Mouse (Mus musculus): ENCODE data around the gene Kcnrg. TPM values are rescaled to one million over a fixed set of nuclear protein-coding genes. Genes with fewer than 3 reads are reported as not detected.
"Not testable (repeated sequence)": the region's sequence is repeated elsewhere in the genome, so short reads cannot be mapped to it uniquely, and the experiment has no call there.

Gene Kcnrg
- not detected in 2 replicates for polyA plus RNA-seq (2012; rRNA removed)

GRCm38 (mm10) chr14:61607157-61607556 lies at the start of gene Kcnrg:
Gene Kcnrg (plus strand): TSS chr14:61607457.
- no peak for DNase-seq (ENCODE audit: low read depth, low spot score)
- 88% methylated on average over 3 of the region's 3 CpGs for WGBS

- WGBS: 48% methylated on average over 6 of the region's 6 CpGs
- no peak for DNase-seq (ENCODE audit: low read depth, low spot score)
Observed at GRCm38 (mm10) chr14:61558901-61559300, 48.4 kb upstream of the Kcnrg start.

GRCm38 (mm10) chr14:61559856-61560255 lies 47.4 kb upstream of the Kcnrg start:
- 20% methylated on average over 3 of the region's 3 CpGs for WGBS
- DNase-seq (ENCODE audit: low read depth, low spot score): no peak

DNA sequence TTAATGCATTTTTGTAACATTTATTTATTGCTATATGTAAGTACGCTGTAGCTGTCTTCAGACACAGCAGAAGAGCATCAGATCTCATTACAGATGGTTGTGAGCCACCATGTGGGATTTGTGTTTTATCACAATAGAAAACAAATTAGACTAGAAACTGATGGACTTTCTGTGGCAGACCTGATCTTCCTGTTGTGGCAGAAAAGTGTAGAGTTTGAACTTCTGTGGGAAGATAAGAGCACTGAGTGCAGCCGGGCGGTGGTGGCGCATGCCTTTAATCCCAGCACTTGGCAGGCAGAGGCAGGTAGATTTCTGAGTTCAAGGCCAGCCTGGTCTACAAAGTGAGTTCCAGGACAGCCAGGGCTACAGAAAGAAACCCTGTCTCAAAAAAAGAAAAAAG lies 41.0 kb upstream of the Kcnrg start:
- 90% methylated on average over 4 of the region's 4 CpGs for WGBS
- DNase-seq (ENCODE audit: low read depth, low spot score): not testable (repeated sequence)

DNA sequence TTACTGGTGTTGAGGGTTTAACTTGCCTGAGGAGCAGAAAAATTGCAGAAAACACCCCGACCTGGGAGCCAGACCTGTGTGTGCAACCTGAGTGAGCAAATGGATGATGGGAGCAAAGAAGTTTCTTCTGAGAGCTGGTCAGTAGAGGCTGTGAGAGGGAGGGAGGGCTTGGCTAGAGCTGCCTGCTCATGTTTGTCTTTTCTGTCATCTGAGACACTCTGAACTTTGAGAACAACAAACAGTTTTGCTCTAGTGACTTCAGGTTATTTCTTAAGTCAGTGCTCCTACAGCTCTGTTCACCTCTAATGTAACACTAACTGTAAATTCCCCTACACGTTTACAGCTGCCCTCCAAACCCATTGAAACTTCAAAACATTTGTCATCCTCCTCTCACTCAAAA lies 37.9 kb upstream of the Kcnrg start:
- DNase-seq (ENCODE audit: low read depth, low spot score): no peak

DNA sequence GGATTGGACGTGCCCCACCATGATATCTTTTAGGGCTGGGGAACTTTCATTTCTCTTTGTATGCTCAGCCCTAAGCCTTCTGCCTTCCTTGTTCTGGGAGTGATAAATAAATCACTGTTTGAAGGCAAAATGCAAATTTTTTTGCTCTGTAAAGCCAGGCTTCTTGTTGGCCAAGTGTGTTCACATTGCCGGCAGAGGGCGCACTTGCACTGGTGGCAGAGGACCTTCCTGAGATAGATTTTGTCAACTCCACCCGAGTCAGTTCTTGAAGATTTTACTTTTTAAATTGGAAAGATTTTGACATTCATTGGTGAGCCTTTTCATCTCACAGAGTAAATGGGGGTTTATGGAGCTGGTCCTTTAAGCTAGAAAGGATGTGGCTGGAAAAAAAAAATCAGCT lies 35.9 kb upstream of the Kcnrg start:
- 9% methylated on average over 4 of the region's 4 CpGs for WGBS
- no peak for DNase-seq (ENCODE audit: low read depth, low spot score)

More for the DNA sequence above, 37.9 kb upstream of the Kcnrg start:
- 37% methylated on average over 2 of the region's 2 CpGs for WGBS

DNA sequence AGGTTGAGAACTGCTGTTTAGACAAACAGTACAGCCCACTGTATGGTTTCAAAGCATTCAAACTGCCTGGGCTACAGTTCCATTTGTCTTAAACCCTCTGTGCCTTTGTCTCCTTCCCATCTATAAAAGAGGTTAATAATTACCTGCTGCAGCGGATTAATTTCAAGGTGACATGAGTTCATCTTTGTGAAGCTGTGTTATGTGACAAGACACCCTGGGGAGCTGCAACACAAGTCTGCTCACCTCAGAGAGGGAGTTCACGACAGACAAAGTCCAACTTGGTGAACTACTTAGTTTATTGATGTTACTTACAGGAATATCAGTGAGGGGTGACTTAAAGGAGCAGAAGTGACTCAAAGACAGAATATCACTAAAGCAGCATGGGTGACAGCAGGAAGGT lies 35.1 kb upstream of the Kcnrg start:
- DNase-seq (ENCODE audit: low read depth, low spot score): no peak
- 40% methylated on average over 2 of the region's 2 CpGs for WGBS

DNA sequence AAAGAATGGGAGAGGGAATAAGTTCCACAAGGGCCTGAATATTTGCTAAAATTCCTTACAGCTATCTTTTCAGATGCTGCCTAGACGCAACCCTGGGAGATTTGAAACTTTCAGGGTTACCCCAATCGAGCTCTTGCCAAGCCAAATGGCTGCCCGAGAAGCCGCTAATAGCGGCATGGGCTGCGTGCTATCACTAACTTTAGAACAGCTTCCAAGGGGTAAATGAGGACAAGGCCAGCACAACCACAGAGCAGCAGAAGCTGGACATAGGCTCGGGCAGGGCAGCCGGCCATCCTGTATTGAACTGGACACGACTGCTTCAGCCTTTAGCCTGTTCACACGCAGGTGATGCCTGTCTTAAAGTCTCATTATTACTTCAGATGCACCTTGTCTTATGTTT lies 32.2 kb upstream of the Kcnrg start:
- WGBS: 93% methylated on average over 10 of the region's 10 CpGs
- no peak for DNase-seq (ENCODE audit: low read depth, low spot score)

GRCm38 (mm10) chr14:61575941-61576340 lies 31.3 kb upstream of the Kcnrg start:
- WGBS: 84% methylated on average over 8 of the region's 8 CpGs
- no peak for DNase-seq (ENCODE audit: low read depth, low spot score)

DNA sequence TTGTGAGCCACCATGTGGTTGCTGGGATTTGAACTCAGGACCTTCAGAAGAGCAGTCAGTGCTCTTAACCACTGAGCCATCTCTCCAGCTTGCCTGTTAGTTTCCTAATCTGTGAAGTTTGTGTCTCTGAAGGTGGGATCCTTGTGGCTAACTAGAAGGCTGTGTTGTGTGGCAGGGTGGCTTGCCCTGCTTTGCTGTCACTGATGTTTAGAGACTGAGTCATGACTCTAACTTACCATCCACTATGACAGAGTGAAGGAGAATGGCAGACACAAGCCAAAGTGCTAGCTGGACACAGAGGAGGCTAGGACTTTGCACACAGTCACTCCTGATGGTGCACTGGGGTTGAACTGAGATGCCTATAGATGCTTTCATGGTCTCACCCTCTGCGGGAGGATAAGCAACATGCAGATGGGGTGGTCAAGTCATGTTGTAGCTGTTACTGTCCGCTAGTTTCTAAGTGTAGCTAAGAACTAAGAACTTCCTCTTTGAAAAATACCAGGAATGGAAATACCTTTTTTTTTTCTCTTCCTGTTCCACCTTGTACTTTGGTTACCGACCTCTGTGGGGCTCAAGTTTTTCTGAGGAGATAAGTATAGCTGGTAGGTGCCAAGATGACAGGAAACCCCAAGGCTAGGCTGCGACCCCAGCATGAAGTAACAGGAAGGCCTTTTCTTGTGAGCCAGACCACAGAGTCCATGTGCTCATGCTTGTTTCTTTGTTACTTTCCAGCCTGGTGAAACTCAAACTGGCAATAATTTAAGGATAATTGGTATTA lies 17.8 kb upstream of the Kcnrg start:
- WGBS: 63% methylated on average over 4 of the region's 4 CpGs
- no peak for DNase-seq (ENCODE audit: low read depth, low spot score)

GRCm38 (mm10) chr14:61596719-61597426 lies 10.4 kb upstream of the Kcnrg start:
- WGBS: 58% methylated on average over 9 of the region's 9 CpGs
- DNase-seq (ENCODE audit: low read depth, low spot score): no peak

DNA sequence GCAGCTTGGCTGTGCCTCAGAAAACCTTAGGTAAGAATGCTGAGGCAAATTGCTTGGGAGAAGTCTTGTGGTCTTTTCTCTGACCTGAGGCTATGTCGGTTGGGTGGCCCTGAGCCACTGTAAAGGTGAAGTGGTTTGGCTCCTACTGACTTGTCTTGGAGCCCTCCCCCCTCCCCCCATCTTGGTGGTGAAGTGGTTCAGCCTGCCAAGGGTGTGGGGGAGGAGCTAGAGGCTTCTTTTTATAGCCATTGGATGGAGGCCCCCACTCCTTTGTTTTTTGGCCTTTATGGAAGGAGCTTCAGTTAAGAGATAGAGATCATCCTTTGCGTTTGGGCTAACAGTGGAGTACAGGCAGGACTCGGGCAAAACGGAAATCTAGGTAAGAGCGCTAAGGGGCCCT lies 9.3 kb upstream of the Kcnrg start, which contains the start of gene Trim13:
Gene Trim13 (plus strand): TSS at position 280 of the 400 bp plus-strand sequence.
- WGBS: 89% methylated on average over 5 of the region's 5 CpGs
- DNase-seq (ENCODE audit: low read depth, low spot score): no peak

DNA sequence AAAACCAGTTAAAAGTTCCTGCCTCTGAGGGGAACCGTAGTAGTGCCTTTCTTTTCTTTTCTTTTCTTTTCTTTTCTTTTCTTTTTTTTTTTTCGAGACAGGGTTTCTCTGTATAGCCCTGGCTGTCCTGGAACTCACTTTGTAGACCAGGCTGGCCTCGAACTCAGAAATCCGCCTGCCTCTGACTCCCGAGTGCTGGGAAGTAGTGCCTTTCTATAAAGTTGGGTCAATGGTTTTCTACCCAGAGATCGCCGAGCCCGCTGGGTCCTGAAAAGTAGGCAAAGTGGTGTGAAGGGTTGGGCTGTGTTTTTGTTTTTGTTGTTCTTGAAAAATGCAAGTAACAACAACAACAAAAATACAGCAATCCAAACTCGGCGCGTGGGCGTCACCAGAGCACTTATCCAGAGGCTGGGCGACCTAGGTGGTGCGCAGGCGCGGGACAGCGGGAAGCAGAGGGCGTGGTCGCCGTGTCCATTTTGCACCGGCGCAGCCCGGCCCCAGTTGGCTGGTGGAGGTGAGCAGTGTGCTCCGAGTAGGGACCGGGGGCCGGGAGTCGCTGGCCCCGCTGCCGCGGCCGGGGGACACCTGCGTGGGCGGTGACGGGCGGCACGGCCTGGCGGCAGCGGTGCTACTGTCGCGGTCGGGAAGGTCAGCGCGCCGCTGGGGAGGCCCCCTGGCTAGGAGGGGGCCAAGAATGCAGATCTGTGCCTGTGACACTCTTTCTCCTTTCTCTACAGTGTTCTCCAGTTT lies 8.0 kb upstream of the Kcnrg start:
- peak; percentile 31 for DNase-seq (ENCODE audit: low read depth, low spot score)
- WGBS: 3% methylated on average over 44 of the region's 44 CpGs

DNA sequence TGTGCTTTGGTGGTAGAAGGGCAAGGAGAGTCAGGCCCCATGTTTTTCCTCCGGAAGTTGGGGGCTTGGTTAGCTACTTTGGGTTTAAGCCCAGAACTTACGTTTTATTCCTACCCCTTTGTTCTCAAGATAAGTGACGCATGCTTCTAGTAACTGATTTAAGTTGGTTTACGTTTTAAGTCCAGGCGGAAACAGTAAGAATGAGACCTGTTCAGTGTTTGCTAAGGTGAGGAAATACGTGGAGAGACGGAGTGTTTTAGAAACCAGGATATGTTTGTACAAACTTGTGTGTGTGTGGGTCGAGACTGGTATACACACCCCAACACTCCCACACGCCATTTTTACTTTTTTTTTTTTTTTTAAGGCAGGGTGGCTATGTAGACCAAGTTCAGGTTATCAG lies 5.9 kb upstream of the Kcnrg start:
- DNase-seq (ENCODE audit: low read depth, low spot score): no peak
- WGBS: 84% methylated on average over 9 of the region's 9 CpGs

DNA sequence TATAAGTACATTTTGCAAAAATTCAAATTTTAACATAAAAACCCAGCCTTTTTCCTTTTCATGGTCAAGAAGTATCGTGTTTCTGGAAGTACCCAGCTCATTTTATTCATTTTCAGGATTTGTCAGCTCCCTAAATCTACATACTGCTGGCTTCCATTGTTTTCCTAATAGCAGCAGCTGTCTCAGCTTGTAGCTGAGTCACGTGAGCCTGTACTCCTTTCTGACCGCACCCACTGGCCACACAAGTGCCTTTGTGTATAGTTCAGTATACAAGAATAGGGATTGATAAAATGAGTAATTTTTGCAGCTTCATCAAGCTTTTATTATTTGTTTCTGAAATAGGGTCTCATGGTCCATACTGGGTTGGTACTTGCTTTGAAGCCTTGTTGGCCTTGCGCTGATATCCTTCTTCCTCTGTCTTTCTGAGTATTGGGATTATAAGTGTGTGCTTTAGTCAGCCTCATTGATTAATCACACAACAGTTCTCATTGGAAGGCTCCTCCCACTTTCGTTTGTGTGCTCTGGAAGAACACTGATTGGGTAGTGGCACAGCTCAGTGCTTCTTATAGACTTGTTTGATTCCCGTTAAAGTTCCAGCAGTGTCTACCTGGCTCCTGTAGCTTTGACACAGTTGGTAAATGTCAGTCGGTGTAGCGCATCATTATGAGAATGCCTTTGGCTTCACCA lies 4.0 kb upstream of the Kcnrg start:
- no peak for DNase-seq (ENCODE audit: low read depth, low spot score)
- 73% methylated on average over 8 of the region's 8 CpGs for WGBS

- no peak for DNase-seq (ENCODE audit: low read depth, low spot score)
- 91% methylated on average over 3 of the region's 3 CpGs for WGBS
Observed at GRCm38 (mm10) chr14:61604081-61604480, 3.2 kb upstream of the Kcnrg start.

- 88% methylated on average over 2 of the region's 2 CpGs for WGBS
- not testable (repeated sequence) for DNase-seq (ENCODE audit: low read depth, low spot score)
Observed at GRCm38 (mm10) chr14:61606088-61606487, 1.2 kb upstream of the Kcnrg start.

DNA sequence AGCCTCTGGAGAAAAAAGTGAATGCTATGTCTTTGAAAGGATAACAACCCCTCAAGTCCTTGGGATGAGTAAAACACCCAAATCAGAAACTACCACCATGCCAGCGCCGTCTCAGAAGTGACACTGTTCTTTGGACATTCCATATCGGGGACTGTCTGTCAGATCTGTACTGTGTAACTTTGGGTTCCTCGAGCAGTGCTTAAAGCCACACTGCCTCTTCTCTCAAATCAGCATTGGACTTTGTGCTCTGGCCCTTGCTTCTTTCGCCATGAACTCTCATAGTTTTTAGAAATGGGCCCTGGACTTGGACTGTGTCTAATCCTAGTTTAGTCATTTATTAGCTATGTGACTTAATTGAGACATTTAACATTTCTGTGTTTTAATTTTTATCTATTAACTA lies 4.5 kb downstream of the Kcnrg start:
- 96% methylated on average over 5 of the region's 5 CpGs for WGBS
- no peak for DNase-seq (ENCODE audit: low read depth, low spot score)

DNA sequence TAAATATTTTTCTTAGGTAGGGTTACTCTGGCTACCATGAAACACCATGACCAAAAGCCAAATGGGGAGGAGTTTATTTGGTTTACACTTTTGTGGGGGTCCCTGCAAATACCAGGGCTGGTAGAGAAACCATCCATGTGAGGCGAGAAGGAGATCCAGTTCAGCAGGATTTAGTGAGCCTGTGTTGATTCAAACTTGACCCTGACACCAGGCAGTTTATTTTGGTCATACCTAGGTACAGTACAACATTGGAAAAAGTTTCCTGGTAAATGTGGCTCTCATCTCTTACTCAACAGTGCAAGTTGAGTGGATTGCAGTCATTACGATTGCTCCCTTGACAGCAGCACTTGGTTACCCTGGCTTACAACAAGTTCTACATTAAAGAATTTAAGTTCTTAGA lies 6.1 kb downstream of the Kcnrg start:
- DNase-seq (ENCODE audit: low read depth, low spot score): no peak
- 92% methylated on average over 2 of the region's 2 CpGs for WGBS

GRCm38 (mm10) chr14:61620371-61620770 lies 13.1 kb downstream of the Kcnrg start:
- DNase-seq (ENCODE audit: low read depth, low spot score): no peak
- WGBS: 90% methylated on average over 2 of the region's 2 CpGs
